Mouse (Mus musculus) CD4-positive naive resting alpha-beta T cell, adult 76 days (primary cell): ENCODE data around the gene Cops4. TPM values are rescaled to one million over a fixed set of nuclear protein-coding genes. Genes with fewer than 3 reads are reported as not detected.

Experiments
- total RNA-seq: library from RNA; stranded (reverse); gene quantifications from one replicate; pipeline ENCODE4 v1.2.4, GENCODE M21; 2023

Cops4 gene
- total RNA-seq: 71.4 TPM

GRCm38 (mm10) chr5:100518049-100519026 is at the start of gene Cops4:
Gene Cops4, plus strand, starts transcription at chr5:100518309.

GRCm38 (mm10) chr5:100500458-100500961 is 17.6 kb upstream of the Cops4 start, which contains the start of gene Lin54:
Gene Lin54, minus strand, starts transcription at chr5:100500639.

DNA sequence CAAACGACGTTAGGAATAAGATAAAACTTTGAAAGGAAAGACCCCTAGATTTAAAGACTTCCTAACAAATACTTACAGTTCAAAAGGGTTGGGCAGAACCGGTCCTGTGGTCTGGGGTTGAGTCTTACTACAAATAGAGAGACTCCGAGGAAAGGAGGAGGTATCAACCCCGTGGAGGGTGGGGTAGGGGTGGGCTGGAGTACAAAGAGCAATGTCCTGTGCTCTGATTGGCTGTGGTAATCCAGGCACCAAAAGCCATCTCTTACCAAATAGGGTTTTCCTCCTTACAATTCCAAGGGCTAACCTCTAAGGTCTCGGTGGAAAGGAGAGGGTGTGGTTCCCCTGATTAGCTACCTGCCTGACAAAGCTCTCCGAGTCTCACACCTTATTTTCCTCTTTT is 54.0 kb downstream of the Cops4 start, which contains the start of gene Plac8:
Gene Plac8 (minus strand): TSS at position 177 of the 400 bp plus-strand sequence.

Other genes starting within 250 kb of the Cops4 start
- 147 TPM for gene Sec31a, start 102.1 kb upstream of the Cops4 start, total RNA-seq
- gene Lin54, start 17.7 kb upstream of the Cops4 start, total RNA-seq: 32.7 TPM
- 43.0 TPM for gene Plac8, start 53.9 kb downstream of the Cops4 start, total RNA-seq
- gene Coq2, start 156.8 kb downstream of the Cops4 start, total RNA-seq: 35.6 TPM
- 2.3 TPM for gene Hpse, start 201.4 kb downstream of the Cops4 start, total RNA-seq